Mouse (Mus musculus): ENCODE measurements at regions not wholly inside any gene's neighbourhood (a gene's known extent, or its start where the extent isn't known, plus 50 kb on each side); places are given as distances from the start of the nearest gene placed in this dataset.

GRCm38 (mm10) chr10:118769751-118770150 lies 100.3 kb downstream of the Dyrk2 start:
- no peak for DNase-seq

GRCm38 (mm10) chr10:118778656-118779055 lies 91.4 kb downstream of the Dyrk2 start:
- no peak for DNase-seq

GRCm38 (mm10) chr10:118780831-118781569 lies 89.0 kb downstream of the Dyrk2 start:
- DNase-seq: no peak

- no peak for DNase-seq
Observed at GRCm38 (mm10) chr10:118781811-118782232, 88.2 kb downstream of the Dyrk2 start.

GRCm38 (mm10) chr10:118782646-118783045 lies 87.4 kb downstream of the Dyrk2 start:
- DNase-seq: no peak

GRCm38 (mm10) chr10:118787280-118787690 lies 82.7 kb downstream of the Dyrk2 start:
- no peak for DNase-seq

- no peak for DNase-seq
Observed at GRCm38 (mm10) chr10:118792352-118793100, 77.5 kb downstream of the Dyrk2 start.

- DNase-seq: no peak
Observed at GRCm38 (mm10) chr10:118793794-118794193, 76.2 kb downstream of the Dyrk2 start.

- DNase-seq: no peak
Observed at GRCm38 (mm10) chr10:118794395-118795060, 75.5 kb downstream of the Dyrk2 start.

GRCm38 (mm10) chr10:118795061-118795407 lies 75.0 kb downstream of the Dyrk2 start:
- DNase-seq: no peak

- DNase-seq: no peak
Observed at GRCm38 (mm10) chr10:118796512-118796911, 73.5 kb downstream of the Dyrk2 start.

- no peak for DNase-seq
Observed at GRCm38 (mm10) chr10:118797256-118797655, 72.8 kb downstream of the Dyrk2 start.

- no peak for DNase-seq
Observed at GRCm38 (mm10) chr10:118799767-118800166, 70.2 kb downstream of the Dyrk2 start.

- DNase-seq: no peak
Observed at GRCm38 (mm10) chr10:118803922-118804557, 66.0 kb downstream of the Dyrk2 start.

- DNase-seq: peak; percentile 37
Observed at GRCm38 (mm10) chr10:118804574-118804973, 65.4 kb downstream of the Dyrk2 start.
